Mouse (Mus musculus) heart, embryonic 10.5 days (tissue): Measurements from ENCODE around the gene Cntnap5a. TPM values are rescaled to one million over a fixed set of nuclear protein-coding genes. Genes with fewer than 3 reads are reported as not detected.

ENCODE experiments used
- DNase-seq: peaks from one replicate; pipeline ENCODE4 v3.0.0-alpha.2; 2017; ENCODE audit warnings: low spot score
- H3K27ac ChIP-seq: fragments of 300-500 bp; sonication (generic); 2 replicates; pipeline ENCODE4 v1.5.1; 2016; ENCODE audit warnings: mild to moderate bottlenecking
- H3K27me3 ChIP-seq: fragments of 300-500 bp; sonication (generic); 2 replicates; pipeline ENCODE4 v1.6.1; 2016; ENCODE audit warnings: mild to moderate bottlenecking; ENCODE audit not compliant: poor library complexity, insufficient read depth, severe bottlenecking
- H3K36me3 ChIP-seq: fragments of 300-500 bp; sonication (generic); 2 replicates; pipeline ENCODE4 v1.6.1; 2016; ENCODE audit warnings: mild to moderate bottlenecking, moderate library complexity
- H3K4me1 ChIP-seq: fragments of 300-500 bp; sonication (generic); 2 replicates; pipeline ENCODE4 v1.6.1; 2016; ENCODE audit warnings: mild to moderate bottlenecking
- H3K4me3 ChIP-seq: fragments of 300-500 bp; sonication (generic); 2 replicates; pipeline ENCODE4 v1.5.1; 2016; ENCODE audit warnings: mild to moderate bottlenecking, moderate library complexity
- H3K9me3 ChIP-seq: fragments of 300-500 bp; sonication (generic); 2 replicates; pipeline ENCODE4 v1.6.1; 2016; ENCODE audit warnings: mild to moderate bottlenecking, moderate library complexity
- WGBS: fragments of 180-500 bp; shearing (Covaris S2); methylation state at CpG from one replicate; pipeline ENCODE4 v1.1.7; 2016; 5-methylcytosine and 5-hydroxymethylcytosine counted together
- polyA plus RNA-seq: library from polyadenylated mRNA; unstranded; fragments of >200 nt; fragmentation: Nextera tagmentation; extraction: Ambion mirVana; gene quantifications from 2 replicates; pipeline ENCODE4 v1.2.1, GENCODE M21; 2016

Gene Cntnap5a
- not detected in 2 replicates for polyA plus RNA-seq

GRCm38 (mm10) chr1:115684518-115685368, at the start of gene Cntnap5a:
Gene Cntnap5a (plus strand): TSS chr1:115684756.
- Histone ChIP-seq H3K27me3 (no peaks in the 10 kb centered on the region), H3K9me3 (no peaks in the 10 kb centered on the region), H3K4me3 (no peak within 1 kb of the TSS), H3K27ac (no peak within 1 kb of the TSS), H3K36me3 (no peaks in the 10 kb centered on the region), H3K4me1 (no peaks in the 10 kb centered on the region)
- DNase-seq, result peak; percentile 85
- WGBS, result 16% methylated on average over 26 of the region's 26 CpGs

GRCm38 (mm10) chr1:115646921-115647320, 37.6 kb upstream of the Cntnap5a start:
- DNase-seq, result no peak
- Histone ChIP-seq H3K36me3 (no peaks in the 10 kb centered on the region), H3K4me3 (no peak overlapping the region), H3K9me3 (no peaks in the 10 kb centered on the region), H3K27me3 (no peaks in the 10 kb centered on the region), H3K4me1 (no peaks in the 10 kb centered on the region), H3K27ac (no peak overlapping the region)
- 59% methylated on average over 2 of the region's 2 CpGs for WGBS

DNA sequence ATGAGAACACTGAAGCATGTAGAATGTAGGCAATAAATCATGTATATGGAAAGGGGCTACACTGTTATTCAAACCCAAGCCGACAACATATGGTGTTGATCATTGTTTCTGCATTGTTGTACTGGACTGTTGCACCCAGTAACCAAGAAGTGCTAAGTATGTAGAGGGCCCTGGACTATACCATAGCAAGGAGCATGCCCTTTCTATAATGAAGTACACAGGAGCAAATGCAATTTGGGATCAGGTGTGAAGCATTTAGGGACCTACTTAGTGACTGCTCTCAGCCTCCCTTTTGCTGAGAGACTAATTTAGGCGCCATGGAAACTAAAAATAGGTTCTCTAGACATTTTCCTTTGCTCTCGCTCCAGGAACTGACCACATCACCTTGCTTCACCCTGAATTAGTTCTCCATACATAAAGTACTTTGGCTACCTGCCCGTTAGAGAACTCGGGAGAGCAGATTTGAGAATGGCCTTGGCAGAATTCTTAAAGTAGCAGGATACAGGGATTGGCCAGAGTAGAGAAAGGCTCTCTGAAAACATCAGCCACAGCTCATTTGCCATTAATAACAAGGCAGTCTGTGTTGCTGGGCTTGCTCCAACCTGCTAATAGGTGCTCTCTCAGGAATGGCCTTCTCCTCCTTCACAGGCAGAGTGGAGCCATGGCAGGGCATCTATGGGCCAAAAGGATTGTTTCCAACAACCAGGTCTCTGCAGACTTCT, 26.1 kb upstream of the Cntnap5a start:
- no peaks in the 10 kb centered on the region for H3K27me3 ChIP-seq
- H3K4me3 ChIP-seq, result no peak overlapping the region
- H3K4me1 ChIP-seq, result no peaks in the 10 kb centered on the region
- H3K36me3 ChIP-seq, result no peaks in the 10 kb centered on the region
- DNase-seq, result no peak
- no peak overlapping the region for H3K27ac ChIP-seq
- H3K9me3 ChIP-seq, result no peaks in the 10 kb centered on the region
- WGBS, result 76% methylated on average over 5 of the region's 5 CpGs

DNA sequence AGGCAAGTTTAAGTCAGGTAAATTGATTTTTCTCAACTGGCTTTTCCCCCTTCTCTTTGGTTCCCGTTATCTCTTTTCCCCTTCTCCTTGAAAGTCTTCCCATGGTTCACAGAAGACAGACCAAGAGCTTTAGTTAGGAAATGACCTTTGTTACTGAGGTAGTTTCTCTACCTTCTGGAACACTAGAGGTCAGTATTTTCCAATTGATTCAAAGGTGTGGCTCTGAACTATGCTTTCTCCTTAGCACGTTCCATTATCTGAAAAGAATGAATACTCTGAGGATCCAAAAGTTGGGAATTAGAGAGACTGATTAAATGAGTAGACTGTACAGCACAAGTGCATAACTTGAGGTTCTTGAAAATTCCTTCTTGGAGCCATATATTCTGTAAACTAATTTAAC, 1.9 kb downstream of the Cntnap5a start:
- no peak overlapping the region for H3K27ac ChIP-seq

DNA sequence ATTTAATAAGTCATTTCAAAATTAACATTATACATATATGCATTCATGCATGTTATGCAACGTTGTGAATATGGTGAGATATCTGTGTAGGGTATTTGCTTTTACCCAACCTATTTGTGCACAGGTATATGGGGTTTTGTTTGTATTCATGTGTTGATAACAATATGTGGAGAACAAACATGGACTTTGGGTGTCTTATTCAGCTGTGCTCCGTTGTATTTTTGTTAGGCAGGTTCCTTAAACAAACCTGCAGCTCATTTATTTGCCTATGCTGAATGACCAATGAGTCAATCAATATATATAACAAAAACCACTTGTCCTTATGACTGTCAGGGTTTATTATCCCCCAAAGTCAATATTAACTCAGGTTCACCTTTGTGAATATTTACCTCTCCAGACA, 15.2 kb downstream of the Cntnap5a start:
- no peak for DNase-seq
- no peaks in the 10 kb centered on the region for H3K27me3 ChIP-seq
- H3K9me3 ChIP-seq, result no peaks in the 10 kb centered on the region
- H3K27ac ChIP-seq, result no peak overlapping the region
- no peaks in the 10 kb centered on the region for H3K36me3 ChIP-seq
- no peak overlapping the region for H3K4me3 ChIP-seq
- 55% methylated on average over 2 of the region's 2 CpGs for WGBS
- H3K4me1 ChIP-seq, result no peaks in the 10 kb centered on the region

More for the DNA sequence above, 1.9 kb downstream of the Cntnap5a start:
- WGBS, result 25% methylated on average over 2 of the region's 2 CpGs
- H3K4me1 ChIP-seq, result no peaks in the 10 kb centered on the region
- H3K9me3 ChIP-seq, result no peaks in the 10 kb centered on the region
- no peaks in the 10 kb centered on the region for H3K27me3 ChIP-seq
- no peak for DNase-seq
- no peaks in the 10 kb centered on the region for H3K36me3 ChIP-seq
- no peak overlapping the region for H3K4me3 ChIP-seq

DNA sequence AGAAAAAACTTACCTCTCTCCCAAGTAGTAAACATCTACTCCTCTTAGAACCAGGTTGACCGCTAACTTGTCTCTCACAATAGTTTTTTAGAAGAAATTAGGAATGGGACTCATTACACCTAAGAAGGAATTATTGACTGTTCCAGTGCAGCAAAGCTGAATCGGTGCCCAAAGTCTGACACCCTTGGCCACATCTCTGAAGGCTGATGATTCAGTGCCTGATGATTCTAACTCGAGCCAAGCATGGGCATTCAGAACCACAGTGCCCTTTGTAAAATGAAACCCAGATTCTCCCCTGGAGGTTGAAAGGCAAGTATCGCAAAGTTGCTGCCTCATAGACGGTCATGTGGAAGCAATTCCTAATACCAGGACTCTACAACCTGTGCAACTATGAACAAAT, 58.0 kb downstream of the Cntnap5a start:
- no peak overlapping the region for H3K4me3 ChIP-seq
- no peaks in the 10 kb centered on the region for H3K4me1 ChIP-seq
- no peaks in the 10 kb centered on the region for H3K9me3 ChIP-seq
- no peaks in the 10 kb centered on the region for H3K27me3 ChIP-seq
- DNase-seq, result no peak
- H3K27ac ChIP-seq, result no peak overlapping the region
- H3K36me3 ChIP-seq, result no peaks in the 10 kb centered on the region
- WGBS, result 86% methylated on average over 5 of the region's 5 CpGs

DNA sequence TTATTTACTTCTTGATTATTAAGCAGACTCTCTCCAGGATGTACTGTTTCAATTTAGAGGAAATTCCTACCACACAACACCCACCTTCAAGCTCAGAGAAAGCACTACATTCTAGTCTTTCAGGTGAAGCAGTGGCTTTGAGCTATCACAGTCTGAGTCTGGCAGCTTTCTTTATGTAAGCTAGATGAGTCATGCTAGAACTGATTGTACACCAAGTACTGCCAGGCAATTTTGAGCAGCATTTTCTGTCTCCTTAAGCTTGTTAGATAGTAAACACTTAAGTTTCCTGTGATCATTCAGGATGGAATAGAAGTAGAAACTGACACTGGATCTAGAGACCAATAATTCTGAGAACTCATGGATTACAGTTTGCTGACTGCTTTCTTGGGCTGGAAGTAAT, 61.0 kb downstream of the Cntnap5a start:
- no peak for DNase-seq
- H3K36me3 ChIP-seq, result no peaks in the 10 kb centered on the region
- no peaks in the 10 kb centered on the region for H3K9me3 ChIP-seq
- no peaks in the 10 kb centered on the region for H3K27me3 ChIP-seq
- H3K4me3 ChIP-seq, result no peak overlapping the region
- H3K4me1 ChIP-seq, result no peaks in the 10 kb centered on the region
- H3K27ac ChIP-seq, result no peak overlapping the region

- Histone ChIP-seq H3K36me3 (no peaks in the 10 kb centered on the region), H3K4me1 (no peaks in the 10 kb centered on the region), H3K4me3 (no peak overlapping the region), H3K27ac (no peak overlapping the region), H3K9me3 (no peaks in the 10 kb centered on the region), H3K27me3 (no peaks in the 10 kb centered on the region)
- no peak for DNase-seq
- 66% methylated on average over 5 of the region's 5 CpGs for WGBS
Observed at GRCm38 (mm10) chr1:115784737-115785136, 100.2 kb downstream of the Cntnap5a start.

GRCm38 (mm10) chr1:115842591-115842990, 158.0 kb downstream of the Cntnap5a start:
- WGBS, result 88% methylated on average over 4 of the region's 4 CpGs
- H3K4me1 ChIP-seq, result no peaks in the 10 kb centered on the region
- H3K4me3 ChIP-seq, result no peak overlapping the region
- no peaks in the 10 kb centered on the region for H3K27me3 ChIP-seq
- no peak for DNase-seq
- H3K36me3 ChIP-seq, result no peaks in the 10 kb centered on the region
- H3K9me3 ChIP-seq, result no peaks in the 10 kb centered on the region
- H3K27ac ChIP-seq, result no peak overlapping the region

DNA sequence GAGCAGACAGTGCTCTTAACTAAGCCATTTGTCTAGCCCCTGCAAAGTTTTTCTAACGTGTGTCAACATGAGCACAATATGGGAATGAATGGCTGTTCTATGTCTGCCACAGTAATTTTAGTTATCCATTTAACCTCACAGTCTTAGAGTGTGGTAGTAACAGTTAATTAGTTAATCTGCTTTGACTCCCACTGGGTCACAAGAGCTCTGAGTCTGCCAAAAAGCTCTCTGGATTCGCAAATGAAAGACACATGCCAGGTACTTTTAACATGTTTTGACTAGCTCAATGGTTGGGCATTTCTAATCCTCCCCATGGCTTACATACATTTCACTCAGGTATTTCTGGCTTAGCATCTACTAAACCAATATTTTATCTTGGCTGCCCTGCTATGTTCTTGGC, 163.0 kb downstream of the Cntnap5a start:
- no peaks in the 10 kb centered on the region for H3K4me1 ChIP-seq
- H3K27ac ChIP-seq, result no peak overlapping the region
- no peaks in the 10 kb centered on the region for H3K27me3 ChIP-seq
- 57% methylated on average over 2 of the region's 2 CpGs for WGBS
- no peak overlapping the region for H3K4me3 ChIP-seq
- H3K9me3 ChIP-seq, result no peaks in the 10 kb centered on the region
- no peaks in the 10 kb centered on the region for H3K36me3 ChIP-seq
- no peak for DNase-seq

- Histone ChIP-seq H3K4me1 (no peaks in the 10 kb centered on the region), H3K9me3 (no peaks in the 10 kb centered on the region), H3K36me3 (no peaks in the 10 kb centered on the region), H3K4me3 (no peak overlapping the region), H3K27ac (no peak overlapping the region), H3K27me3 (no peaks in the 10 kb centered on the region)
- DNase-seq, result no peak
Observed at GRCm38 (mm10) chr1:115852206-115852605, 167.7 kb downstream of the Cntnap5a start.

GRCm38 (mm10) chr1:115918396-115918795, 233.8 kb downstream of the Cntnap5a start:
- Histone ChIP-seq H3K36me3 (no peaks in the 10 kb centered on the region), H3K27ac (no peak overlapping the region), H3K4me1 (no peaks in the 10 kb centered on the region), H3K9me3 (no peaks in the 10 kb centered on the region), H3K27me3 (no peaks in the 10 kb centered on the region), H3K4me3 (no peak overlapping the region)
- 56% methylated on average over 1 of the region's 1 CpGs for WGBS
- no peak for DNase-seq

DNA sequence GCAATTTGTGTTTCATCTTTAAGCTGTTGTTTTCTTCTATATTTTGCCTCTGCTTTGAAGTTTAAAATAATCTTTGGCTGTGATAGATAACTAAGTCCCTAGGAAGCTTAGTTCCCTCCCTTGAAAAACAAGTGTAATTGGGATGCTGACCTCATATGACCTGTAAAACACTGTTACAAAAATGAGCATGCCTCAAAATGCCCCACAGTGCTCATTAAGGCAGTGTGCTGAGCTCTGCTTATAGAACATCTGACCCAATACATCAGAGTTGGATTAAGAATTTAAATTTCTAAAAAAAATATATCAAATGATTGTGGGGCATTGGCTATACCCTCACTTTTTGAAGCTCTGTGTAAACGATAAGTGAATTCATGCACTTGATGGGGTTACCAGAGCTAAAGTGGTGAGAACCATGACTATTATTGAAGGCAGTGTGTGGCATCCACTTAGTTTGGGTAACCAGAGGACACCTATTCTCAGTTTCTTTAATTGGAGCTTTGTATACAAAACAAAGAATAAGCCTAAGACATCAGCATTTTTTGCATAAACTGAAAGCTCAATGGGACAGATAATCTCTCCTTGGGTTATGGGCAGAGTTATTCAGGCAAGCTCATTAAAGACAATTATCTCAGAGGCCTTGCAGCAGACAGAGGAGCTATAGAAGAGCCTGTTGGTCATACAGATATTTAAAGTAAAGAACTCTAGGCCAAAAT, 241.6 kb downstream of the Cntnap5a start:
- Histone ChIP-seq H3K27ac (no peak overlapping the region), H3K4me1 (peaks cover 5% of the 10 kb centered on the region), H3K36me3 (no peaks in the 10 kb centered on the region), H3K9me3 (no peaks in the 10 kb centered on the region), H3K4me3 (no peak overlapping the region), H3K27me3 (no peaks in the 10 kb centered on the region)
- DNase-seq, result no peak
- WGBS, result 78% methylated on average over 1 of the region's 1 CpGs
